Mouse (Mus musculus) heart, adult 8-10 months (tissue): ENCODE data around the gene 1110004F10Rik. TPM values are rescaled to one million over a fixed set of nuclear protein-coding genes. Genes with fewer than 3 reads are reported as not detected.
"Not testable (repeated sequence)": the region's sequence is repeated elsewhere in the genome, so short reads cannot be mapped to it uniquely, and the experiment has no call there.

Experiments
- DNase-seq: peaks from one replicate; pipeline ENCODE4 v3.0.0; 2022; ENCODE audit warnings: low spot score
- total RNA-seq, 4 experiments: library from RNA; stranded (reverse); gene quantifications; 2 replicates each; pipeline ENCODE4 v1.2.4; 2022

The 1110004F10Rik gene
- 10 to 100 TPM; 46.4 to 58.6 (median 54.4) TPM for total RNA-seq

DNA sequence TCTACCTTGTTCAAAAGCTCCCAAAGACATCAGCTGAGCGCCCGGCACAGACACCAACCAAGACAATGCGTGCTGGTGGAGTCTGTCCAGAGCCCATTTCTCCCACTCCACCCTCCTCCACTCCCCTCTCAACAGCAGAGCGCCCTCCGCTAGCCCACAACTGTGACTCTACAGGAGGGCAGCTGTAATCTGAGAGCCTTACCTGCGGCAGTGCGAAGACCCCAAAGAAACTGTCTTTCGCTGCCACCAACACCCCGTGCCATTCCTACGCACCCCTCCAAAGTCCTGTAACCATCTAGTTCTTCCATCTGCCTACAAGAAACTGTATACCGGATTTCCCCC is at the start of gene 1110004F10Rik:
TSS of gene 1110004F10Rik (plus strand) at position 202 of the 342 bp plus-strand sequence.
- no peak for DNase-seq

- DNase-seq, result peak; percentile 31
Measured at GRCm38 (mm10) chr7:116002726-116003125, 36.5 kb upstream of the 1110004F10Rik start.

DNA sequence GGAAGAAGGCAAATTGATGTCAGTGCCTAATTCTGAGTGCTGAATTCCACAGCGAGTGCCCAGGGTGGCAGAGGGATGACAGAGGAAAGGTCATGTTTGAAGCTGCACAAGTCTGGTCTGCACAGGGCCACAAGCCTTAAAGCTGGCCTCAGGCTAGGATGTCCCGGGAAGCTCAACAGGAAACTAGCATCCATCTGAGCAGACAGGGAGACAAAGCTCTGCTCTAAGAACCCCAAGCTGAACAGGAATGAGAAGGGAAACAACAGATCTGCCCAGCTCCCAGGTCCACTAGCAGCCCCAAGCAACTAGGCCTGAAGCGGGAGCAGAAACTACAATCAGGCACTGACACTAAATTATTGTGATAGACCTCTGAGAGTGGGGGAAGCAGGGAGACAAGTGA is 9.2 kb upstream of the 1110004F10Rik start:
- no peak for DNase-seq

DNA sequence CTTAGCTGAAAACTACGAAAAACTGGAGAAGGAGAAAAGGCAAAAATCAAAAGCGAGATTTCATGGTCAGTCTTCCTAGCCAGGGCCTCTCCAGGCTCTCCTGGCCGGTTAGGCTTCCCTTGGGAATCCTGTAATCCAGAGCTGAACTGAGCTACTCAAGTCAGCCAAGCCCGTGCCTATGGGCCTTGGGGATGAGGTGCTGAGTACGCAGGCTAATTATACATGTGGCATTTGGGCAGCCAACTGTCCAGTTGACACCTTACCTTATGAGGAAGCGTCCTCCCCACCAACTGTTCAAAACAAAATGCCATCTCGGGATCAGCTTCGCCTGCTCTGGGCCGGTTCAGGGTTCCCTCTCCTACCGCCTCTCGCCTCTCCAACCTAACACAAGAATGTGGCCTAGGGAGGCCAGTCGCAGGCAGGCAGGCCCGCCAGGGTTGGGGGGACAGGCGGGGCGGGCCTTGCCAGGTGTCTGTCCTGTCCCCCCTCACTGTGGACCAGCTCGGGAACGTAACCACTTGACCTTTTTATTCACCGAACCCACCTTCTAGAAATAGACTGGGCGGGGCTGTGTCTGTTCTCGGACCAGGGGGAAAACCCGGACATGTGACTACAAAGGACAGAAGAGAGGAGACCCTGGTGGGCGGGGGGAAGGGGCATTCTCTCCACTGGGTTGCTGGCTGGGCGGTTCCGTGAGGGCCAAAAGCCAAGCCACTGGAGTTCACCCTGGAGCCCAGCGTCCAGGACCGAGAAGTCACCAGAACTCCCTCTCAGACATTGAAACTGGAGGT is 8.4 kb upstream of the 1110004F10Rik start:
- peak; percentile 74 for DNase-seq

DNA sequence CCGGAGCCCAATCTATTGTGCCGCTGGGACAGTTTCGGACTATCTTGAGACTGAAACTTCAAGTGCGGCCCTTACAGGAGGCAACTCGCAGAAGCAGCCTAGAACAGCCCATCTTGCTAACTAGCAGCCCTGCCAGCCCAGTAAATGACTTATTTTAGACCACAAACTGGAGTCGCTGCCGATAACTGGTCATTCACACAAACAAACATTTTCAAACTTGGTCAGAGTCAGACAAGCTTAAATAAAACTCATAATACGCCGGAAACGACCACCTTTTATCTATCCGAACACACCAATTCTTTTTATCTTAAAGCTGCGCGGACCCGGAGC is 7.8 kb upstream of the 1110004F10Rik start:
- no peak for DNase-seq

DNA sequence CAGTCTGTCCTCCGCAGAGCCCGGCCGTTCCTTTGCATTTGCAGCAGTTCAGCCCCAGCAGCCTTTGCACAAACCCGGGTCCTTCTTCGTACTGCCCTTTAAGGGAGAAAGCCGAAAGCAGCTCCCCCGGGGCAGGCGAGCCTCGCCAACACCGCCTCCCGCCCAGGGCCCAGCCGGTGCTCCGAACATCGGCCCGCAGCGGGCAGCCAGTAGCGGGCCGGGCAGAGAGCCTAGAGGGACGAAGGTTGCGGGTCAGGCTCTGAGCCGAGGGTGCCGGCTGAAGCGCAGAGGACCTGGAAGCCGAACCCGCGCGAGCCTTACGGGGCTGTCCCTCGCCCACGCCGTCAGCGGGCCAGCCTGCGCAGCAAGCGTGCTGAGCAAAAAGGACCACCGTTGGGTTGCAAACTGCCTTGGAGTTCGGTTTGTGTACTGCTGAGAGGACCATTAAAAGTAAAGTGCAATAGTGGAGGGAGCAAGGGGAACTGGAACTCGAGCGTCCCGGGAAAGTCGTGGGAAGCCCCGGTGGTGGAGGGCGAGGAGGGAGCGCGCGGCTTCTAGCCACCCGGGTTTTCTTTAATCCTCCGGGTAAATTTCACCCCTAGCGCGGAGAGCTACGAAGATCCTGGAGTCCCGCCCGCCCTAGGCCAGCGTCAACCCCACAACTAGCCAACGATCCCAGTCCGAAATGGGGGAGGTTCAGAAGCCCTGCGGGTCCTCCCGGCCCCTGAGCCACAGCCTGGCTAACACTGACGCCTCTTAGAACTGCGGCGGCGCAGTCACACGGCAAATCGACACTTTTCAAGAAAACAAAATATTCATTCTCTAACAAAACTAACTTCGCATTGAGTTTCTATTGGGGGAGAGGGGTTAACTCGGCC is 7.2 kb upstream of the 1110004F10Rik start:
- peak; percentile 40 for DNase-seq

DNA sequence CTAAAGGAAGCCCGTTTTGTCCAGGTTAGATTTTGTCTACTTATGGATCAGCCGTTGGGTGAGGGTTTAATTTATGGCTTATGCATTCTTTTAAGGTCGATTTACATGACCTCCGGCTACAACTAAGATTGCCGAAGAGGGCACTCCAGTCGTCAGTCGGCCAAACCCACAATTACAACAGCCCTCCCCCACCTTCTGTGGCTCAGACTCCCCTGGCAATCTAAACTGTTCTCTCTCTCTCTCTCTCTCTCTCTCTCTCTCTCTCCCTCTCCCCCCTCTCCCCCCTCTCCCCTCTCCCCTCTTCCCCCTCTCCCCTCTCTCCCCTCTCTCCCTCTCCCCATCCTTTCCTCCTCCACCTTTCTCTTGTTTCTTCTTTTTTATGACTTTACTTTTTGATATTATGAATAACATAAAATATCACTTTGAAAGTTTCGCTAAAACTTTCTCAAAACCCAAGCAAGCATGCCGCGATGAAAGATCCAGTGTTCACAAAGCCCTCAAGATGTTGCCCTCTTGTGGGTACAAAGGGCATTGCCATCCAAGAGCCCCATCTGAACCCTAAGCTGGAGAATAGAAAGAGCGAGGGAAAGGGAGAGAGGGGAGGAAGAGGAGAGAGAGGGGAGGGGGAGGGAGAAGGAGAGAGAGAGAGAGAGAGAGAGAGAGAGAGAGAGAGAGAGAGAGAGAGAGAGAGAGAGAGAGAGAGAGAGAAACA is 6.4 kb upstream of the 1110004F10Rik start:
- peak; percentile 82 for DNase-seq

DNA sequence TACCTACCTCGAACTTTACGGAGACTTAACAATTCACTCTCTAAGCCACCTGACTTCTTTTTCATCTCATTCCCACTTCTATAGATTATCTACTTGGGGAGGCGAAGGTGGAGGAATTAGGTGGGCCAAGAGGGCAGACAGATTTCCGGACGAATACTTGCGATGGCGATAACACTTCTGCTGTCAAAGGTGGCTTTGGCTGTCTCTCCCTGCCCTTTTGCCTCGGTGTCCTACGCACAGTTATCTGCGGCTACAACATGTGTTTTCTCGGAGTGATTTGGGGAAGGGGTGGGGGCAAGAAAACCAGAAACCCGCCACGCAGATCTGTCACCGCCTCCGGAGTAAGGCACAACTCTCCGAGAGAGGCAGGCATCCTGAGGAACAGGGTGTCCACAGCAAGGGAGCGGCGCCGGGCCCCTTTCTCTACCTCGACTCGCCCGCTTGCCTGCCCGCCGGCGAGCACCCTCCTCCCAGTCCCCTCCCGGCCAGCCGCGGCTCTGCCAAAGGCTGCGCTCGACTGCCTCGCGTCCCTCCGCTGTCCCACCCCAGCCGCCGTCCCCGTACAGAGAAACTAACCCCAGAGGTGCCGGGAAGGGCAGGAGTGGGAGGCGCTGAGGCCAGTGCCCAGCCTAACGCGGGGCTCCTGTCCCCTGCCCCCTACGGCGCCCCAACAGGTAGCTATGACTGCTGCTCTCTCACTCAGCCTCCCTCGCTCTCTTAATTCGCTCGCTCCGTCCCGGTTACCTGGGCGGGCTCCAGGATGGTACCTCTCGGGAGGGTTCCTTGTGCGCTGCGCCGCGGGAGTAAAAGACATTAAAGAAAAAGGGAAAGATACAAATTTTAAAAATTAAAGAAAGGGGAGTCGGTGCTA is 5.6 kb upstream of the 1110004F10Rik start:
- peak; percentile 31 for DNase-seq

GRCm38 (mm10) chr7:116034282-116034758 is 4.9 kb upstream of the 1110004F10Rik start:
- peak; percentile 38 for DNase-seq

DNA sequence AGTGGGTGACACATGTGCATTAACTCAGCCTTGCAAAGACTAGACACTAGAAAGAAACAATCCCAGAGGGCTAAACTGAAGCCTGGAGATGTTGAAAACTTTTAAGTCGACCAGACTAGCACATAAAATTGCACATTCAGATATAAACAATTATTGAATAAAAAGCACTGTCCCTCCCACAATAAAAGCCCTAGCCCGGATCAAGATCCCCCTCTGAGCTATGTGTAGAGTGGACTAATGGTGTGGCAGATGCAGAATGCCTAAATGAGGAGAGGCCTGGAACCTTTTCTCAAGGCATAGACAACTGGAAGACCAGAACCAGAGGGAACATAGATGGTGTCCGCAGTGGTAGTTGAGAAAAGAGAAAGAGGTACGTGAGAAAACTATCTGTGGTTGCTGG is 3.7 kb upstream of the 1110004F10Rik start:
- no peak for DNase-seq

DNA sequence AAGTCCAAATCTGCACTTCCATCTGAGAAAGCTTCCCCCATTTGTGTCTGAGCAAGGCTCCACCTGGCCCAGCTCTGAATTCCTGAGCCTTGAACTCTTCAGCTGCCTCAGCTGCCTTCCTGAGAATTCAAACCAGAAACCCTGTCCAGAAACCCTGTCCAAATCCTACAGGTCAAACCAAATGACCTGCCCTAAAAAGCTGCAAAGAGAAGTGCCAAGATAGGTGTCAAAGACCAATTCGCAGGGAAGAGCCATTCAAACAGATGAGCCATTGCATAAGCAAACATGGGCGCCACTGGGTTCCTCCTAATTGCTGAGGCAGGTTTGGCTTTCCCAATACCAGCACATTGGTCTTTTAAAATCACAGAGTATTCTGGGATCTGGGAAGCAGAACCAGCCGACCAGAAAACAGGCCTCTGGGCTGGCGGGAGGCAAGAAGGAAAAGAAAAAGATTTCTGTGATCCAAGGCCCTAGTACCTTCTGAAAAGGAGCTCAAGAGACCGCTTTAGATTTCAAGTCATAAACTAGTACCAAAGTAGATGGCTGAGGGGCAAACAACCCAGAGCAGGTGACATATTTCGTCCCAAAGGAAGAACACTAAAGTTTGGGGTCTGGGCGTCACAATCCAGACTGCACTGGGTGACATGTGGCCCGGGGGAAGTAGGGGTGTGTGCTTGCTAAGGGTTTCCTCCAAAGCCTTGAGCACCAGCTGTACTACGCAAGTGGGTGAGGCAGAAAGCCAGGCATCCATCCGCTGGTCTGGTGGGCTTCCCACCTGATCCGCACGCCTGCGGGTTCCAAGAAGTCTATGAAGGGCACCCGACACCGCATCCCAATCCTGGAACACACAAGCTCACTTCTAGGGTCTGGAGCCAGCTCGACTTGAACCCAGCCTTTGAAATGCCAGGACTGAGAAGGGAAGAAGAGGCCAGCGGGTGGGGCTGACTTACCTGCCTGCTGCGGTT is 2.3 kb upstream of the 1110004F10Rik start:
- DNase-seq, result no peak

GRCm38 (mm10) chr7:116038024-116038423 is 1.2 kb upstream of the 1110004F10Rik start:
- no peak for DNase-seq

DNA sequence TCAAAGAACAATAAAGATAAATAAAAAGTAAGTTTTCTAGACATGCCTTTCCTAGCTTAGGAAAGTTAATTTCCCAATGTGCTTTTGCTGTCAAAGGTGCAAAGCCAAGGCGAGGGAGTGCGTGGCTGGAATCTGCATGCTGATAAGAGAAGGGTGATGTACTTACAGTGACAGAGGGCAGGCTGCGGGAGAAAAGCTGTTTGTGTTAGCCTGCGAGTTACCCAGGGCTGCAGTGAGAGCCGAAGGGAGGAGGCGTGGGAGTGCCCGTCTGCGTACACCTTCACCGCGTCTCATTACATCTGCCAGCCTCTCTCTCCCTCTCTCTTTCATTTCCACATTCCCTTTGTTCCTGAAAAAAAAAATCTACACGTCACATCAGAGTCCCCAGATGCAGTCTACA is 686 bp upstream of the 1110004F10Rik start, which contains the start of gene Sox6:
TSS of gene Sox6 (minus strand) at position 286 of the 400 bp plus-strand sequence.
- DNase-seq, result no peak

- peak; percentile 80 for DNase-seq
Measured at GRCm38 (mm10) chr7:116039538-116040466, 605 bp downstream of the 1110004F10Rik start.

- no peak for DNase-seq
Measured at GRCm38 (mm10) chr7:116040470-116041019, 1.3 kb downstream of the 1110004F10Rik start.

GRCm38 (mm10) chr7:116060739-116061138 is 21.5 kb downstream of the 1110004F10Rik start:
- DNase-seq, result no peak

- not testable (repeated sequence) for DNase-seq
Measured at GRCm38 (mm10) chr7:116084366-116084765, 45.2 kb downstream of the 1110004F10Rik start, which contains the start of gene Gm4353. Gene Gm4353, minus strand, starts transcription at chr7:116084635.
